Mouse (Mus musculus): ENCODE results near the gene Rab34.
A peak's percentile ranks its signal among the peaks of the same experiment; 100 is the strongest.

The Rab34 gene

DNA sequence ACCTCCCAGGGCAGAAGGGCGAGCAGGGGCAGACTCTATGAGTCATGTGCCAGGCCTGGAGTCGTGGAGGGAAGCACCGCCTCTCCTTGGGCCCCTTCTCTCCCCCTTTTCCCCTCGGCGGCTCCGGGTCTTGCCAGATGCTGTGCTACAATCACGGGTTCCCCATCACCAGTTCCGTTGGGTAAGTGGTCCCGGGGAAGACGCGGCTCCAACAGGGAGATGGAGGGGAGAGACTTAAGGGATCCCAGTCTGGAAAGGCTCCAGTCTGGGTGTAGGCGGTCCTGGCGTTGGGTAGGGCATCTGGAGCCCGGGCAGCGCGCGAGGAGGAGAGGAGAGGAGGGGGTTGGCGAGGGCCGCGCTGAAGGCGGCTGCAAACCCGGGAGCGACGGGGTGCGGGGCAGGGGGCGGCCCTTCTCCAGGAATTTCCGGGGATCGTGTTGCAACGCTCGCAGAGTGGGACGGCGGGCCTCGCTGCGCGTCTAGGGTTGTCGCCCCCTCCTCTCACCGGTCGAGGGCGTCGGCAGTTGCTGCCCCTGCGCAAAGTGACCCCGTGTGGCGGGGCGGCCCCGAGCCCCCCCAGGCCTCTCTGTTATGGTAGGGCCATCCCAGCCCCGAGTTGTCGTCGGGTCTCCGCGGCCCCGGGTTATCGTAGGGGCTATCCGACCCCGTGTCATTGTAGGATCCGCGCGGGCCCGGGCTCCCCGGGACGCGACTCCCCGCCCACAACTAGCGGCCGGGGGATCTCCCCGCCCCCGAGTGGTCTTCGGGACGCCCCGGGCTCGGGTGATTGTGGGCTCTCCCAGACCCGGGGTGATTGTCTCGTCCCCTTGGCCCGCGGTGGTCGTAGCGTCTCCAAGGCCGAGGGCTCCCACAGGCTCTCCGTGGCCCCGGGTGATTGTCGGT lies at the start of gene Rab34:
TSS of gene Rab34 (plus strand) at position 100 of the 903 bp plus-strand sequence.
- DNase-seq = peak; percentile 87 to 92

DNA sequence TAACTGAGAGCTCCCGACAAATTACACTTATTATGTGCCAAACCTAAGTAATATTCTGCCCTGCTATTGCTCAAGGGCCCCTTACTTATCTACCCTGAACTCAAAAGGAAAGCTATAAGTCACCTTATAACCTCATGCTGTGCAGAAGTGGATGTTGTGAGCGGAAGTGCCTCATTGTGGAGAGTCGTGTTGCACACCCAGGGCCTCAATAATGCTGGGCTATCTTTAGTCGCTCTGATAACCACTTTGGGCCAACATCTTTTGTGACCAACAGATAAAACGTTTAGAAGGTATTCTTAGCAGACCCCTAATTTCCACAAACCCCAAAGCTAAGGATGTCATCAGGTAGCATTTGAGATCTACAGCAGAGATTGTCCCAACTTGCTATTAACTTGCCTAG lies 47.6 kb upstream of the Rab34 start:
- DNase-seq = no peak

DNA sequence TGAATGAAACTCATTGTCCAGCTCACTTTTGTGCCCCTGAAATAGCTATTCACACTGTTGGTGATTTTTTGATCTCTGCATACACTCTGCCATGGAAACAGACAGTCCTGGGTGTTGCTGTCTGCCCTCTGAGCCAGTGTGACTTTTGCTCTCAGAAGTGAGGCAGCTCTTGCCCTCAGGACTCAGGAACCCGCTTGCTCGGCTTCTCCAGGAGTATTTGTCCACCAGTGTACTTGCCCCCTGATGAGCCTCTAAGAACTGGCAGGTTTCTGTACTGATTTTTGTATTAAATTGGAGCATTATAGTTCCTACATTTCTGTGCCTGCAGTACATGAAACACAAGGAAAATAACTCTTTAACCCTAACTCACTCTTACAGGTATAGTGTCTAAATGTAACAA lies 44.7 kb upstream of the Rab34 start:
- no peak for DNase-seq

DNA sequence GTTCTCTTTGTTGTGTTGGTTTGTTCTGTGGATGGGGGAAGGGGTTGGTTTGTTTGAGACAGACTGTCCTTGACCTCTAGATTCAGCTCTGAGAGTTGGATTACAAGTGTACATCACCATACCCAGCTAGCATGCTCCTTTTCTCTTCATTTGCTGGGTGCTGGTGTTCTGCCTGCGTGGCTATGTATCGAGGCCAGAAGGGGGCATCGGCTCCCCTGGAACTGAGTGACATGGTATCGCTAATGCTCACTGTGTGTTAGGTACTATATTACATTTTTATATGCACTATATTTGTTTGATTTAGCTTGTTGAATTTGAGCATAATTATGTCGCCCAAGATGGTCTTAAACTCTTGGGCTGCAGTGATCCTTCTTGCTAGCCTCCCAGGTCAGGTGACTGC lies 42.1 kb upstream of the Rab34 start:
- no peak for DNase-seq

DNA sequence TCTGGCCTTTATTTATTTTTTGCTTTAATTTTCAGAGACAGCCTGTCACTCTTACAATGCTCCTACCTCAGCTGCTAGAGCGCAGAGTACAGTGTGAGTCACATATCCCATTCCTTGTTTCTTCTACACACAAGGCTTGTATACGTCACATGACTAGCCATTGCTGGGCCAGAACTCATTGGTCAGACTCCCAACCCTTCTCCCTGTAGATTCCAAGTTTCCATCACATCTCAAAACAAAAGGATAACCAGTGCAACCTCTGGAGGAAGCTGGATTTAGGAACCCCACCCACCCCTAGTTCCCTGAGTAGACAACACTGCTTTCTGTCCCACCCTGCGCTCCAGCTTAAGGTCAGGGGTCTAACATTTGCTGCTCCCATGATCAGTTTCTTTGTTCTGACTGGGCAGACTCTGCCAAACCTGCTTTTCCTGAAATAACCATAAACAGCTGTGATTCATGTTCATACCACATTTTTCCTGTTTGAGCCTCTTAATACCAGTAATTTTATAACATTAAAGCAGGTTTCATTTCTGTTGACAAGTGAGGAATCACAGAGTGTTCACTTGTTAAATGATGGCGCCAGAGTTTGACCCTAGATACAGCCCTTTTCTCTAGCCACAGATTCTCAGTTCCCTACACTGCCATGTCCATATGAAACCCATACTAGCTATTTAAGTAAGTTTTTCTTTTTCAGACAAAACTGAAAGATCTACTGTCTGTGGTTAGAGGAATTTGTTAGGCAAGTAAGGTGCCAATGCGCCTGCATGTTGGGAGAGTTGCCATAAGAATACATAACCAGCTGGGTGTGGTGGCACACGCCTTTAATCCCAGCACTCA lies 41.3 kb upstream of the Rab34 start:
- DNase-seq = no peak

DNA sequence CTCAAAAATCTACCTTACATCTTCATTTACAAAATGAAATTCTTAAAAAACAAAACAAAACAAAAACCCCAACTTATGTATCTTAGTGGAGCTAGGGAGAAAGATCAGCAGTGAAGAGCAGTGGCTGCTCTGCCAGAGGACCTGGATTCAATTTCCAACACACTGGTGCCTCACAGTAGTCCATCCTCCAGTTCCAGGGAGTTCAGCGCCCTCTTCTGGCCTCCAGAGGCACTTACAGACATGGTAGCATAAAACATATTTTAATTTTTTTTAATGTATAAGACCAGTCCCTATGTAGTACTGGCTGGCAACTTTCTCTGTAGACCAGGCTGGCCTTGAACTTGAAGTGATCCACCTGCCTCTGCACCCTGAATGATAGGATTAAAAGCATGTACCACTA lies 37.1 kb upstream of the Rab34 start:
- DNase-seq = peak in 1 of 2 experiments; percentile 38

DNA sequence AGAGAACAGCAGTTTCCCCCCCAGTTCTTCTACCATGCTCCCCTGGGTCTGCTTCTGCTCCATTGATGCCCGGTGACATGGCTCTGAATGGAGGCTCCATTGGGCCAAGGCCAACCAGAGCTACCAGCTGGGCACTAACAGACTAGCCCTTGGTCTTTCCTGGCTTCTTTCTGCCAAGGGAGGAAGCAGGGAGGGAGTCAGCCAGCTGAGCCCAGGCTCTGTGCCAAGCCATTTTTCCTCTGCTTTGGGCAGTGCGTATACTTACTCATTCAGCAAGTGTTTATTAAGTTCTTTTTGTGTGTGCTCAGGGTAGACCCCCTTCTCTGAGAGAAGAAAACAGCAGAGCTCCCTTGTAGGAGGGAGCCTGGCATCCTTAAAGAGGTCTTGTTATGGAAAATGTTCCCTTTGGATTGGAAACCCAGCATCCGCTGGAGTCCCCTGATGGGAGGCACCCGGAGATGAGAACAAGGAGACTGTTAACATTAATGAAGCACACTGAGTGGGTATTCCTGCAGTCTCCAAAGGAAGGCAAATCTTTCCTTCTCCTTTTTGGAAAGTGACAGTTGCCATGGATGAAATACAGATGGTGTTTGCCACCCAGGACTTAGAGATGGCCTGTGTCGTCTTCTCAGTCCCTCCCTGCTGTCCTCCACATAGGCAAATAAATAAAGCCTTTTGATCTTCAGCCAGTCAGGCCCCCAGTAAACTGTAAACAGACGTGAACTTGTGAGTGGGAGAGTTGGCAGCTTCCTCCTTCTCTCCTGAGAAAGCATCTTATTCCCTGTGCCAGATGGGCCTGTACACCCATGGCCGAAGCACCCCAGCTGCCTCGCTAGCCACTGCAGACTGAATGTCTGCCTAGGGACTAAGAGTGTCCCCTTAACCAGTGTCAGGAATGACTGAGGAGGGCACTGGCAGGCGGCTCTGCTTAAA lies 35.7 kb upstream of the Rab34 start:
- peak; percentile 80 to 86 for DNase-seq

DNA sequence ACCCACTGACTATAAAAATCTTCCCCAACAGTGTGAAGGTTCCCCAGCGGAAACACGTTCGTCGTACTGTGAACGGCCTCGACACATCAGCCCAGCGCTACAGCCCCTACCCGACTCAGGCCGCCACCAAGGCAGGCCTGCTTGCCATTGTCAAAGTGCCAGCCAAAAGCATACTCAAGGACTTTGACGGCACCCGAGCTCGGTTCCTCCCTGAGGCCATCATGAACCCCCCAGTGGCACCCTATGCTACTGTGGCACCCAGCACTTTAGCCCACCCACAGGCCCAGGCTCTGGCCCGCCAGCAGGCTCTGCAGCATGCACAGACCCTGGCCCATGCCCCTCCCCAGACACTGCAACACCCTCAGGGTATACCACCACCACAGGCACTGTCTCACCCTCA lies 34.5 kb upstream of the Rab34 start:
- DNase-seq = peak in 1 of 2 experiments; percentile 31

DNA sequence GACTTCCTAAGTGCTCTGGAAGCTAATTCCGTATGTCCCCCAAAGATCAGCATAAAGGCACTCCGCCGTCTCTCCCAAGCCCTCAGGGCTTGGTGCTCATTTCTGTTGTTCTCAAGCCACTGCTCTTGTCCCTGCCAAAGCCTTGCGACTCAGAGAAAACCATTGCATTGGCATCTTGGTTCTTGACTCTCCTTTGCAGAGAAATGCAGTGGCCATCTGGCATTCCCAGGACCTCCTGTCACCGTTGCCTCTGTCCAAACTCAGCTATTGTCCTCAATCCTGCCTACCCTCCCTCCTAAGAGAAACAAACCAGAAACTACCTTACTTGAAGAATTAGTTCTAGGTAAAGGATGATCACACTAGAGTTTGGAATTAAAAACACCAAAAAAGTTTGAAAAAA lies 32.6 kb upstream of the Rab34 start:
- DNase-seq = no peak

DNA sequence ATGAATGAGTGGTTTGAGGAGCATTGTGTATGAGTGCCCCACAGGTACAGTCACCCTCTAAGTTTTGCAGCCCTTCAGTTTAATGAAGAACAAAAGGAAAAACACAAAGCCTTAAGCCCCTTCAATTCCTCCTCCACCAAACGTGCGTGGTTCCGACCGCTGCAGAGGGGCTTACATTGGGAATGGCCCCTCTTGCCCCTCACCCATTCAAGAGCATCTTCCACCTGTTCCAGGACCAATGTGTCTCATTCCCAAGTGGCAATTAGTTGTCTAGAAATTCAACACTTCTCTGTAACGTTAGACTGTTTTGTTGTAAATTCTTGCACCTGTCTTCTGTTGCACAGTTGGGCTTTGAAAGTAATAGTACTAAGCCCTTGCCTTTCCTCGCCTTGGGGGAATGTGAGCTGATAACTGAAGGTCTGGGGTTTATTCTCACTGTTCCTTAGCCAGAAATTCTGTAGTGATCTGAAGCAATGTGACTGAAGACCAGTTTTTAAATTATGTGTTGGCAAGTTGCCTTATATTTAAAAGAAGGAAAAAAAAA lies 32.0 kb upstream of the Rab34 start:
- DNase-seq = no peak

DNA sequence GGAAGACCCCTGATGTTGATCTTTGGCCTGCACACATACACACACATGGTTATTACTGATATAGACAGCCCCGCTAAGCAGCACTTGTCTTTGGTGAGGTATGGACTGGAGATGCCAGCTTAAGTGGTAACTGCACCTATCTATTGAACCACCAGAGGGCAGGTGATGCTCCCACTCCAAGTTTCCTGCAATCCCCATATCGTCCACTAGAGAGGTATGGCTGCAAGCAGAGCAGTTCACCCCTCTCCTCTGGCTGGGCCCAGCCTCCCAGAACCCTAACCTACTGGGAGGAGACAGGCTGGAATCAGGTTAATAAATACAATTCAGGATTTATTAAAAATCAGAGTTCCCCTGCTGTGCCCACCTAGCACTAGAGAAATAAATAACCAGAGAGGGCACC lies 29.1 kb upstream of the Rab34 start:
- peak; percentile 80 to 90 for DNase-seq

DNA sequence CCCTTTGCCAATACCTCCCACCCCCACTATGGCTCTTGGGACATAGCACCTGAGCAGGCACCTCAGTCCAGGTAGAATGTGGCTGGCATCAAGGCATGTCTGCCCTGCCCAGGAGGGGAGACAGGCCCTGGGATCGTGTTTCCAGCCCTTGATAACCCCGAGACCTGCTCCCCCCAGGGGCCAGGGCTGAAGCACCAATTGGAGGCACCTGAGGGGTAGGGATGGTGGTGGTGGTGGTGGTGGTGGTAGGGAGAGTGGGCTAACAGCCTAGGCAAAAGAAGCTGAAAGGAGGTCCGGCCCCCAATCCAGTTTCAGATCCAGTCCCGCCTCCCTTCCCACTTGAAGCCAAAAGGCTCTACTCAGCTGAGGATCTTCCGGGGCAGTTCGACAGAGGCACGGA lies 28.7 kb upstream of the Rab34 start:
- DNase-seq = no peak

DNA sequence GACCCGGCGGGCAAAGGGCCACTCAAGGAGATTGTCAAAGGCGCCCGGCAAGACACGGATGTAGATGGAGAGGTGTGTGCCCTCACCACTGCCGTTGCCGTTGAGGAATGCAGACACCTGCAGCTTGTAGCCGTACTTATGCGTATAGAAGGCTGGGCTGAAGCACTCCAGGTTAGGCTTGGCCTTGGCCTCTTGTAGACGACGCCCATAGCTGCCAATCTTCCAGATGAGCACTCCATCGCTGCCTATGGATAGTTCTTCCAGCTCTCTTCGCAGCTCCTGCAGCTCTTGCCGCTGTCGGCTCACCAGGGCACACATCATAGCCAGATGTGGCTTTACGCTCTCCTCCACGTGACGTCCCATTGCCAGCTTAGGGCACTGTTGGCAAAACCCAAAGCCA lies 28.1 kb upstream of the Rab34 start:
- DNase-seq = peak in 1 of 2 experiments; percentile 32

DNA sequence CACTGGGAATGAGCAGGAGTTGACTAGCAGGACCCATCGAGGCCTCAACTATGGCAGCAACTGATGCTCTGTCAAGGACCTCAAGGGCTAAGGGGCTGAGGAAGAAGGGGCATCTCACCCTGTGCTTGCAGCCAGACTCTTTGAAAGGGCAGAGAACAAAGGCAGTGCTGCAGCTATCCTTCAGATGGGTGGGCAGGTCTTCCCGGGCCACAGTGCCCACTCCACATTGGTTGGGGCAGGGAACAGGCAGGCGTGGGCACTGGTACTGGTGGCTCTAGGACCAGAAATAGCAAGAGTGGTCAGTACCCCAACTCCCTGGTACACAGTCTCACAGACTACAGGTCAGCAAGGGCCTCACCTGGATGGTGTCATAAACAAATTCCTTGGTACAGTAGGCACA lies 27.6 kb upstream of the Rab34 start:
- DNase-seq = no peak

DNA sequence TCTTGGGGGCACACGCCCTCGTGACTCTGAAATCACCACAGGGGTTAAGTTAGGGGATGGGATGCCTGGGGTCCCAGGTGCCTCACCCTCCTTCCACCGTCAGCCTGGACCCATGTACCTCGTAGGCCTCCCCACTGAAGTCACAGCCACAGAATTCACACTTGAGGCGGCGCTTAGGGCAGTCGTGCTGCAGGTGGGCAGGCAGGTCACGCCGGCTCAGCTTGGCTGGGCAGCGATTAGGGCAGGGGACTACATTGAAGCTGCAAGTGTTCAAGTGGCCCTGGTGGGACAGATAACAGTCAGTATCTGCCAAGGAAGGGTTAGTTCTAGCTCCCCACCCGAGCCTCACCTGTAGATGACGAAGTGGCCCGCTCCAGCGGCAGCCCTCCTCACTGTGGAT lies 27.1 kb upstream of the Rab34 start:
- DNase-seq = no peak

DNA sequence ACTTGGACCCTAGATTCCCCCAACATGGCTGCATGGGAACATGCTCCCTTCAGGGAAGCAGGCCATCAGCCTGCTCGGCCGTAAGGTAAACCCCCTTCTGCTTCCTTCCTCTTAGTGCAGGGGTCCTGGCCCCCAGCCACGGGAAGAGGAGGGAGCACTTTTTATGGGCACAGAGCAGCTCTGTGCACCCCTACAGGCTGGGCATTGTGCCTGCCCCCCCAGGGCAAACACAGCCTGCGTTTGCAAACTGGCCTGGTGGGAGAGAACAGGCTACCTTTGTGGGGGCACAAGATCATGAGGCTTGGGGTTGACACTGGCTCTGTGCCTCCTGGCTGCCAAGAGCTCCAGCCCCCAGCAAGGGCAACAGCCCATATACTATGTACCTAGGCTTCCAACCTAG lies 26.3 kb upstream of the Rab34 start:
- peak in 1 of 2 experiments; percentile 37 for DNase-seq

DNA sequence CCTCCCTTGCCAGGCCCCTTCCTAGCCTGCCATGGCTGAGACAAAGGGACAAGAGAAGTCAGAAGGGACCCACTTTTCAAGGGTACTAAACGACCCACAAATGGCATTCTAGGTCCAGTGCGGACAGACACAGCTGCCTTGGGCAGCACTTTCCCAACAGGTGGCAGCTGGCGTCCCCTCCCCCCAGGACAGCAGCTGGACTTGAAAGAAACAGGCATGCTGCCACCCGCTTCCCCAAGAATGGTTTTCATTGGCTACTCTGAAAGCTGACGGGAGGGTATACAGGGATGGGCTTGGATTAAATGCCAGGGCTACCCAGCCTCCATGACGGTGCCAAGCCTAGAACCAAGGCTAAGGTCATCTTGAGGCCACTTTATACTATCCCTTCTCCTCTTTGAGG lies 25.7 kb upstream of the Rab34 start:
- peak in 1 of 2 experiments; percentile 62 for DNase-seq

DNA sequence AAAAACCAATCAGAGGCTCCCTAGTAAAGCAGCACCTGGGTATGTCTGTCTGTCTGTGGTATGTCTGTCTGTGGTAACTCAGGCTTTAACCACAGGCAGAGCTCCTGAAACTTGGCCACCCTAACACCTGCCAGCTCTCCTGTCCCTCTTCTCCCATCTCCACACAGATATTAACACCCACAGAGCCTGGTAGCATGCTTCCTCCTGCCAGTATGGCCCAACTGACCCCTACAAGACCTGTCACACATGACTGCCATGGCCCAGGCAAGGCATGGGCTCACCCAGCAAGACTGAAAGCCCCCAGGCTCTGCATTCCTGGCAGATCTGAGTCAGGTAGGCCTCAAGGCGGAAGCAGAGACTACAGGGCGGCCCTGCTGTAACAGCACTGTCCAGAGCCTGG lies 25.2 kb upstream of the Rab34 start:
- no peak for DNase-seq

DNA sequence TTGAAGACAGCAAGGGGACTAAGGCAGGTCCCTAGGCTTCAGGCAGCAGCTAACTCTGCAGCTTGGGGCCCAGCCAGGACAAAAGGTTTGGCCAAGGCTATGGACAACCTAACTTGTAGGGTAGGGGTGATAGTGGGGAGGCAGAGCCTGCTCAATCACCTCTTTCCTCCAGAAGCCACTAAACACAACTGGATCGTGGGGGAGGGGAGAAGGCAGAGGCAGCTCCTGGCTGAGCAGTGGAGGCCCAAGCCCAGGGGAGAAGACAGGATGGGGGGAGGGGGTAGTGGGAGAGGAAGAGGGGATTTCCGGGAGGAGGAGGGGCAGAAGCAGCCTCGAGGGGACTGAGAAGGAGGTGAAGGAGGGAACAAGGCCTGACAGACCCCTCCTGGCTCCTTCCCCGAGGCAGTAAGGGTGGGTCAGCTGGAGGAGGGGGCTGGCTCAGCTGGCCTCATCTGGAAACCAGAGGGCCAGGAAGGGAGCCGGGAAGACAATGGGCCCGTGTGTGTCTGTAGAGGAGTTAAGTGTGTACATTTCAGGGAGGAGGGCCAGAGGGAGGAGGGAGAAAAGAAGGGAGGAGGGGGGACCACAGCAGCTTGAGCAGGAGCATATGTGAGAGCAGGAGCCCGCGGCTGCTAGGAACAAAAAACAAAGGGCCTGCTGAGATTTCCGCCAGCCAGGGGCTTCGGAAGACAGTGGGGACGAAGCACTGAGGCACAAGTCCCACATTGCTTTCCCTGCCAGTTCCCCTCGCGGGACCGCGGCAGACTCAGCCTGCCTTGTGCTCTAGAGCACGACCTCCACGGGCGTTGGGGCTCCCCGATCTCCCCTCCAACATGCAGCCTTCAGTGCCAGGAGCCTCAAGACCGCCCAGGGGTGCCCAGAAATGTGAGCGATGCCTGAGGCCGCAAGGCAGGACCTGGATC lies 24.3 kb upstream of the Rab34 start:
- peak; percentile 67 to 77 for DNase-seq

DNA sequence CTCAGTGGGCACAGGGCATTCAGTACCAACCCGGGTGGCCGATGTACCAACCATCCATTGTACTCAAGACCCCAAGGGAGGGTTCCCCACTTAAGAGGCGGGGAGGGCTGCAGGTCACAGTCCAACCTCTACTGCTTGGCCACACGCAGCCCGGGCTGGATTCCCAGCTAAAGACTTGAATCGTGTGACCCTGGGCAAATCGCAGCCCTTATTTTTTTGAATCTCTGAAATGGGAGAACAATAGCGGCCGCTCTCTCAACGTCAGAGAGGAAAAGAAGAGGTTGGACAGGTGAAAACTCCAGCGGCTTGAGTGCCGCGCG lies 23.7 kb upstream of the Rab34 start:
- no peak for DNase-seq

DNA sequence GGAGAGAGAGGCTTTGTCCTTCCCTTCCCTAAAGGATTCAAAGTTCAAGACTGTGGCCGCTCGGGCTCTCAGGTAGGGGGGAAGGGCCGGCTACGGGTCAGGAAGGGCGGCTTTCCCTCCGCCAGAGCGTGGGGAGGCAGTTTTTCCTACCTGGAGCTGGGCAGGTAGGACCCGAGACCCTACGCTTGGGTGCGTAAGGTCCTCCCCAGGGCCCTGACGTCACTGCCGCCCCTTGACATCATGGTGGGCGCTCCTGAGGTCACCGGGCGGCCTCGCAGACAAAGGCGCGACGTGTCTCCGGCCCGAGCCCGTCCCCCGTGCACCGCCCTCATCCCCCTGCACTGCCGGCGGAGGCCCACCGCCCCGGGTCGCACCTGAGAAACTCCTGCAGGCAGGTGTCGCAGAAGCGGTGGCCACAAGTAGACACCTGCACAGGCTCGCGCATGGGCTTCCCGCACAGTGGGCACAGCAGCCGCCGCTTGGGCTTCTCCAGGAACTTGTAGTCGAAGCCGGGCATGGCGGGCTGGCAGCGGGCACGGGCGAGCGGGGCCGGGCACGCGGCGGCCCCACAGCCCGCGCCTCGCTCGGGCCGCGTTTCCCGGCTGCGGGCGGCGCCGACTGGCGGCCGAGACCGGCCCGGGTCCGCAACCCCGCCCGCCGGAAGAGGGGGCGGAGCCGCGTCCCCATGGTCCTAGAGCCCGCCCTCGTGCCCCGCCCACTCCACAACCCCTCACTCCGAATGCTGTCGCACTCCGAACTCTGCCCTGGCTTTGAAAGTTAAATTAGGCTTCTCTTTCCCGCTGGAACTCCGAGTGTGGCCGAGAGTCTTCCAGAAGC lies 23.1 kb upstream of the Rab34 start, which contains the start of gene Traf4:
TSS of gene Traf4 (minus strand) at position 666 of the 837 bp plus-strand sequence.
- DNase-seq = peak; percentile 89 to 91

All from lung, postnatal 4 days (tissue).